Mouse (Mus musculus): ENCODE data around the gene Tmprss11e. TPM values are rescaled to one million over a fixed set of nuclear protein-coding genes. Genes with fewer than 3 reads are reported as not detected.

Gene Tmprss11e
- total RNA-seq, 2 experiments from 2014 or later: not detected

Other genes with a start within 250 kb of the Tmprss11e start
- not detected for gene Tmprss11g, start 227.2 kb downstream of the Tmprss11e start, total RNA-seq (2021)
- not detected for gene Tmprss11f, start 113.4 kb downstream of the Tmprss11e start, total RNA-seq (2021)
- not detected for gene Tmprss11b, start 69.5 kb downstream of the Tmprss11e start, total RNA-seq (2021)
- gene Ythdc1, start 58.4 kb upstream of the Tmprss11e start, total RNA-seq (2021): 10 to 100 TPM; 57.9 to 59.5 TPM
- not detected for gene Ugt2b34, start 161.1 kb upstream of the Tmprss11e start, total RNA-seq (2021)
- not detected for gene Ugt2b1, start 180.7 kb upstream of the Tmprss11e start, total RNA-seq (2021)

Data from left cerebral cortex, postnatal 4 days (tissue).